Mouse (Mus musculus) B cell, adult 2 months (primary cell): Measurements from ENCODE around the gene Ccdc97.

Experiments
- DNase-seq, 2 experiments: peaks; one replicate each; pipeline ENCODE4 v3.0.0; 2022

The Ccdc97 gene

DNA sequence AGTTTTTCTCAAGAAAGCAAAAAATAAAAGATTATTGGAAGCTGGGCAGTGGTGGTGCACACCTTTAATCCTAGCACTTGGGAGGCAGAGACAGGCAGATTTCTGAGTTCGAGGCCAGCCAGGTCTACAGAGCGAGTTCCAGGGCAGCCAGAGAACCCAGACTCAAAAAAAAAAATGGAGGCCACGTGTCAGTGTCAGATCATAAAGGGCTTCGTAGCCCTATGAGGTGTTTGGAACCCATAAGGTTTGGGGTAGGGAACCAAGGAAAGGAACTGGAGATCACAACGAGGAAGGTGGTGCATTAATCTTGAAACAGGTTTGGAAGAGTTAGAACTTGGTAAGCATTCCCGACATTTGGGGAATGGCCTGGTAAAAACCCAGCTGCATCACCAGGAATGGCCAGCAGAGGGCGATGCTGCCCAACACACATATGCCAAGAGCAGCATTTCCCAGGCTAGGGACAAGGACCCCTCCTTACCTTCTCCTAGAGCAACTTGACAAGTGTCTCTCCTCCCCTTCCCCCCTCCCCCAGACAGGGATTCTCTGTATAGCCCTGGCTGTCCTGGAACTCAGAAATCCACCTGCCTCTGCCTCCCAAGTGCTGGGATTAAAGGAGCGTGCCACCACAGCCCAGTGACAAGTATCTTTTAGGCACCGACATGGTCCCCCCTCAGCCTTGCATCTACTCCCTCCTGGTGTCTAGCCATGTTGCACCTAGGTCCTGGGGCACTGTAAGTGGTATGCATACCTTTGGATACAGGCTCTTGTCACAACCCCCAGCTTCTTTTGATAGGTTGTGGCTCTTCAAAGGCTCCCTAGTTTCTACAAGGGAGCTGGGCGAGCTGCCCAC lies 1.1 kb upstream of the Ccdc97 start:
- peak; percentile 71 to 73 for DNase-seq

DNA sequence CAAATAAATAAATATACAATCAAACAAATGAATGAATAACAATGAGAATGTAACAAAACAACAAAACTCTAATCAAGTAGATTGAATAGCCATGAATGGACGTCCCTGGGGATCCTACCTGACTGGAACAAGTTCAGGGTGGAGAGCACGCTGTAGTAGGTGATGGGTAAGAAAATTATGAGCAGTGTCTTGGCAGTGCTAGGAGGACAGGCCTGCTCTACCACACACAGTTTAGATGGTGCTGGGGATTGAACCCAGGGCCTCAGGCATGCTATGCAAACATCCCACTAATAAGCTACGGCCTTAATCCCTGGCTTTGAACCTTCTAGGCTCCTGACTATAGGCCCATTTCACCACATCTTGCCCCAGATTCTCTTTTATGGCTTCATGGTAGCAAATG lies 1.4 kb downstream of the Ccdc97 start:
- no peak for DNase-seq

DNA sequence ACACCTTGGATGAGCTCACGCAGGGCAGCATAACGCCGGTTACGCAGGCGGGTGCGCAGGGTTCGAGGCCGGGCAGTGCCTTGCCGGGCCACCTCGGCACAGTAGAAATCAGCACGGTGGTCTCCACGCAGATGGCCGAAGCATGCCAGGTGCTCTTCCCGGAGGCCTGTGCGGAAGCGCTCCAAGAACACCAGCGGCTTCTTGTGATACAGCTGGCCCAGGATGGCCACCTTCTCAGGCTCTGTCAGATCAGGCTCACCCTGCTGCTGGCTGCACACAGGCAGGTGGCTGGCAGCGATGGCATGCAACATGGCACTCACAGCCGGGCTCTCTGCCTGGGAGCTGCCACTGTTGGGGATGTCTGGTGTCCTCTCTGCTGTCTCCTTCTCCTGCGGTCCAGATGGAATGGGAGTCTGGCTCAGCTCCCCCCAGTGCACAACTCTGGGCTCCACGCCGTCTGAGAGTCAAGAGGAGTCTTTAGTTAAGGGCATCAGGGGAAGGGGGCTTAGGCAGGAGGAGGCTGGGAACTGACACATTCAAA lies 3.1 kb downstream of the Ccdc97 start:
- no peak for DNase-seq

DNA sequence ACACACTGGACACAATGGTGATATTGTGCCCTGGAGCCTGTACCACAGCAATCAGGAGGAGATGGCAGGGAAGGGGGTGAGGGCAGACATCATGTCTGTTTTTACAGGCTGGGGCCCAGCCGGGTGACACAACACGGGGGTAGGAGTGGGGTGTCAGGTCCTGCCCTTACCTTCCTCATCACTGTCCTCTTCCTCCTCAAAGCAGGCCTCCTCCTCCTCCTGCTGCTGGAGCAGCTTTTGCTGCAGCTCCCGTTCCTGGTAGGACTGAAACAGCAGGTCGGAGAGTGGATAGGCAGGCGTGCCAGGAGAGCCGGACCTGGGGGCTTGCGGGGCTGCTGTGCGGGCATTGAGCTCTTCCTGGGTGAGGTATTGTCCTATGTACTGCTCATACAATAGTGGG lies 4.3 kb downstream of the Ccdc97 start:
- DNase-seq: no peak

DNA sequence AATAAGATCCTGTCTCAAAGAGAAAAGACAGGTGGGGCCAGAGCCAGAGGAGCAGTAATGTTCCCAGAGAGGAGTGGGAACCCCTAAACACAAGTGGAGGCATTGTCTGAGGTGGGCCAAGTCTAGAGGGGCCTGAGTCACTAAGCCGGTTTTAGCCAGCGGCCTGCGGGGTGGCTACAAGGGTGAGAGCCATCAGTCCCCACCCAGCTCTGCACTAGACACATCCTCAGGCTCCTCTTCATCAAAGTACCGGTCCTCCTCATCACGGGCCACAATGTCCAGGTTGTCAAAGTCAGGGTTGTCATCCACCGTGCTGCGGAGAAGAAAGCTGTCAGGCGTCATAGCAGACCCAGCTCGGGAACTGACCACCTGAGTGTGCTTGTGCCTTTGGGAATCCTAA lies 6.1 kb downstream of the Ccdc97 start:
- no peak for DNase-seq

DNA sequence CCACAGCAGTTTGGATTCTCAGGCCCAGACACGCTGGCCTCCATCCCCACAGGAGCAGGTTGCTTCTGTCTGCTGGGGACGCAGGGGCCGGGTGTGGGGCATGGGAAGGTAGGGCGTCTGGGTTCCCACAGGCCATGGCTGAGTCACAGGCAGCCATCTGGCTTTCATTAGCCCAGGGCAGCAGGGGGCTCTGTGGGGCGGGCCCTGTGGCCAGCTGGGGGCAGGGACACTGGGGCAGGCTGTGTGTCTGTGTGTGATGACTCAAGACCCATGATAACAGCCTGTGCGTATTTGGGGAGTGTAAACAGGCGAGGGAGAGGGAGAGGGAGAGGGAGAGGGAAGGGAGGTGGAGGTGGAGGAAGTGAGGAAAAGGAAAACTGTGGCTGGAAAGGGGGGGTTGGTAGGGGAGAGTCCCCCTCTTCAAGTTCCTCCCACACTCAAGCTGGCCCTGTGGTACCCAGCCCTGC lies 7.1 kb downstream of the Ccdc97 start:
- peak in 1 of 2 experiments; percentile 18 for DNase-seq

DNA sequence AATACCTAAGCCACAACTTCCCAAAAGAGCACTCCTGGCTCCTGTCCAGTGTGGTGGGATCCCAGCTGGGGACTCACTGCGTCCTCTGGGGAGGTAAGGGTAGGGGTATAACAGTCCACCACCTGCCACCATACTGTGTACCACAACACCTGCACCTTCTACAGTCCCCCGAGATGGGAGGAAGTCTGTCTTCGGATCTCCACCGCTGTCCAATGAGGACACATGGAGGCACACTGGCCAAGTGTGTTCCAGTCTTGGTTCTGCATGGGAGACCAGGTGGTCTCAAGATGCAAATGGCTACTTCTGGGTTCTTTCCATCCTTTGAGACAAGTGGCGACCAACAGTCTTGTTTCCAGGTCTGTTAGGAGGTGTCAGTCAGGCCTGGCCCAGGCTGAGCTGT lies 7.7 kb downstream of the Ccdc97 start:
- peak in 1 of 2 experiments; percentile 28 for DNase-seq

DNA sequence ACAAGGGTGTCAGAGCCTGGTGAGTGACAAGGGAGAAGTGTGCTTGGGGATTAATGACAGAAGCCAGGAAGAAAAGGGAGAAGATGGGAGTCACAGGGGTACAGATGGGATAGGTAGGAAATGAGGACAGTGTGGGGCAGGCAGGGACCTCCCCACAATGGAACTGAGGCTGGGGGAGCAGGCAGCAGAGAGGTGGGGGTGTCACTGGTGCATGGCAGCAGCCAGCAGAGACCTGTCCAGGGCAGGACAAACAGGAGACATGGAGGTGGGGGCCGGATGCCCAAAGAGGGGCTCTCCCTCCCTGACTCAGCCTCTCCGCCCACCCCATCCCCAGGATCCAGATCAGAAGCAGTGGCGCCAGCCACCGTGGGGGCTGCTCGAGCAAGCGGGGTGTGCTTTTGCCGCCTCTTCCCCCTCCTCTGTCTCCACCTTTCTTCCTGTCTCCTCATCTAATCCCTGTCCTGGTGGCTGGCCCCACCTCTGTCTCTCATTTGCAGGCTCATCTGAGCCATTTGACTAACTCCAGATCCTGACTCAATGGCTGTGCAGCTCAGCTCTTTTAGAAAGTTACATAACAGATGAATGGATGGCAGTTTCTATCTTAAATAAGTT lies 8.3 kb downstream of the Ccdc97 start:
- peak; percentile 44 to 50 for DNase-seq

DNA sequence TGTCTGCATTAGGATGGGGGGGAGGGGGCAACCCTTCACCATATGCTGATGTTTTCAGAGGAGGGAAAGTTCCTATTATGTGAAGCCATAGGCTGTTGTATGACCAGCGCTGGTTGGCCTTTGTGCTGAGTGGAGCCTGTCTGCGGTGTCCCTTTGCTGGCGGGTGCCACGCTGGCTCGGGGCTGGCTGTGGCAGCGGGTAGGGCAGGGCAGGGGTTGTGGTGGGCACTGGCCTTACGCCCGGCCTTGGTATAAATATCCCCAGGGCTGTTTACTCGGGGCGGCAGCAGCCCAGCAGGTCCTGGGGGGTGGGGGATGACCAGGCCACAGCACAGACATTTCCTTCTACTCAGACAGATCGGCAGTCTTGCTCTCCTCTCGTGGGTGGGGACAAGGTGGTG lies 8.9 kb downstream of the Ccdc97 start:
- DNase-seq: no peak

DNA sequence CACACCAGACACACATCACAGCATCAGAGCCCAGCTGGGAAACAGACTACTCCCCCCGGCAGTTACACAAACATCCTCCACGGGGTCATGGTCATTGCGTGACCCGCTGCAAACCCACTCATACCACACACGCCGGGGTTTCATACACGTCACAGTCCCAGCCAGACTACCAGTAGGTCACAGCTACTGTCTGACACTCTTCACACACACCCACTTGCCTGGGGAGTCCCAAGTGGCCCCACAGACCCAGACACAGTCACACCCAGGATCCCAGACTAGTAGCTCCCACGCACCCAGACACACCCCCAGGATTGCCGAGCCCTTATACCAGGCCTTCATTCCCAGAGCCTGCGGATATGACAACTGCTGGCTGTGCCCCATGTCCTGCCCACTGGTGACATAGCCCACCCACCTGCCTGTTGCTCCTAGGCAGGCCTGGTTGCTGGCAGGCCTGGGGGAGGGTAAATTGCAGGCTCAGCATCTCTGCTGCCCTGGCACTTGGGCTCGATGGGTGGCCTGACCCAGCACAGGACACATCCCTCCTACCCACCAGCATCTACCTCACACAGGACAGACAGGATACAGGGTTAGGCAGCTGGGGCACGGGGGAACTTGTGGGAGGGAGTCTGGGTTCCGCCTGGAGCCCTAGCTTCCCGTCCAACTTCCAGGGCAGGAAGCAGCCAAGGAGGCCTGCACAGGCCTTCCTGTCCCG lies 11.2 kb downstream of the Ccdc97 start:
- DNase-seq: peak; percentile 59 to 68

DNA sequence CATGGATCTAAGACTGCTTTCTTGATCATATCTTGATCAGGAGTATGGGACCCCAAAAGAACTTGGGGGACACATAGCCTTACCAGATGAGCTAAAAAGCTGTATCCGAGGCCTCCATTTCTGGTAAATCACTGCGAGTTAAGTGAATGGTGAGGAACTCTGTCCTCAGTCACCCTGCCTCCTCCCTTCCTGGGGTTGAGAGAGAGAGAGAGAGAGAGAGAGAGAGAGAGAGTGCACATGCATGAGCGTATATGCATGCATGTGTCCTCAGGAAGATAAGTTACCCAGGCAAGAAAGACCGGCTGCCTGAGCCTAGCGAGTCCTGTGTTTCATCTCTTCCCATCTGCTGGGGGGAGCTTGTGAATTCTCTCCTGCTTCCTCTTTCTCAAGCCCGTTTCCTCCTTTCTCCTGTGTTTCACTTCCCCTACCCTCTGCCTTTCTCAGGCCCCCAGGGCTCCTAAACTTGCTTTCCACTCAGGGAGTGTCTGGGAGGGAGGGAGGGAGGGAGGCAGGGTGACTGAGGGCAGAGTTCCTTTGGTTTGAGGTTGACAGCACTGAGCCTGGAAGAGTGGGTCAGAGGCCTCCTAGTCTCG lies 12.2 kb downstream of the Ccdc97 start:
- DNase-seq: peak; percentile 38 to 45

DNA sequence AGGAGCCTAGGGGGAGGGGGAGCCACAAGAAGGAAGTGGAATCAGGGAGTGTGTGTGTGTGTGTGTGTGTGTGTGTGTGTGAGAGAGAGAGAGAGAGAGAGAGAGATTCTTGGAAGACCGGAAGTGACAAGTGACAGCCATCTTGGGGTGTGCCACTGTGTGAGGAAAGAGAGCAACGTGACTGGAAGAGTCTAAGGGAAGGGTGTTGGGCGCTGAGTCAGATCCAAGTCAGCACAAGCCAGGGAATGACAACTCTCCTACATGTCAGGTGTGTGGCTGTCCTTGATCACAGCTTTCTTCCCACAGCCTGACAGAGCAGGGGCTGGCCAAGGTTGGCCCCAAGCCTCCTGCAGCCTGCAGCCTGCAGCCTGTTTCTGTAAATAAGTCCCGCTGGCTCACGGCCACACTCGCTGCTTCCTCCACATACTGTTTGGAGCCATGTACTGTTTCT lies 13.1 kb downstream of the Ccdc97 start:
- peak; percentile 19 to 26 for DNase-seq

DNA sequence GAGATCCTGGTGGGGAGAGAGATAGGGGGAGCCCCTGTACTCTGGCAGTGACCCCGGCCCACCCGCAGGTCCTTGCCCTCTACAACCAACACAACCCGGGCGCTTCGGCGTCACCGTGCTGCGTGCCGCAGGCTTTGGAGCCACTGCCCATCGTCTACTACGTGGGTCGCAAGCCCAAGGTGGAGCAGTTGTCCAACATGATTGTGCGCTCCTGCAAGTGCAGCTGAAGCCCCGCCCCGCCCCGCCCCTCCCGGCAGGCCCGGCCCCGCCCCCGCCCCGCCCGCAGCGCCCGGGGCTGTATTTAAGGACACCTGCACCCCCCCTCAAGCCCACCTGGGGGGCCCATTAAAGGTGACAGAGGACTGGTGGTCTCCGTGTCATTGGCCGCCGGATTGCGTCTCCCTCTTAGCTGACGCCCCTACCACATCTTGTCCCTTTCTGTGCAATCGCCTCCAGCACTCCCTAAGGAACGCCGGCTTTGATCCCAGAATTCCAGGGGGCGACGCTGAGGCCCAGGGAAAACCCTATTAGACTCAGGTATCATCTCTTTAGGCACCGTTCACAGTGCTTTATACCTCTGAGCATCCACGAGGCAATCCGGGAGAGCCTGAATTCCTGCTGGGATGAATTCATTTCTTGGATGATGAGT lies 14.0 kb downstream of the Ccdc97 start:
- DNase-seq: no peak

DNA sequence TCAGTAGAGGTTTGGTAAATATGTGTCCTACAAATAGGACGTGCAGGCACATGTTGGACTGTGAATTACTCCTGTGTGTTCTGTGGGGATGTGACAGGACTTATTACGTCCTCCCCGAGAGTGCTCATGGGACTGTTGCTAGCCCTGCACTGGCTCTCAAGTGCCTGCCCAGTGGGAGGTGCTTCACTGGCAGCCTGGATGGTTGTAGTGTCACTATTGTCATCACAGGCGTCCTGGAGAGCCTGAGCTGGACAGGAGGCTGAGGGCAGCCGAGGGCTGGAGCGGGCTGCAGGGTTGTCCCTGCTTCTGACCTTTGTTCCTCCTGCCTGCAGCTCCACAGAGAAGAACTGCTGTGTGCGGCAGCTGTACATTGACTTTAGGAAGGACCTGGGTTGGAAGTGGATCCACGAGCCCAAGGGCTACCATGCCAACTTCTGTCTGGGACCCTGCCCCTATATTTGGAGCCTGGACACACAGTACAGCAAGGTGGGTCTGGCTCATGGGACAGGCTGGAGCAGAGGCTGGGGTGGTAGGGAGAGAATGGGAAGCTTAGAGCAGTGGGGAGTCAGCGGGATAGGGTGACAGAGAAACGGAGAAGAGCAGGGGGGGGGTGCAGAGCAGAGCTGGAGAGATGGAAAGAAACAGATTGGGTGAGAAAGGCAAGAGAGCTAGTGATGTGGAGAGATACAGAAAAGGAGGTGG lies 14.9 kb downstream of the Ccdc97 start:
- DNase-seq: no peak

DNA sequence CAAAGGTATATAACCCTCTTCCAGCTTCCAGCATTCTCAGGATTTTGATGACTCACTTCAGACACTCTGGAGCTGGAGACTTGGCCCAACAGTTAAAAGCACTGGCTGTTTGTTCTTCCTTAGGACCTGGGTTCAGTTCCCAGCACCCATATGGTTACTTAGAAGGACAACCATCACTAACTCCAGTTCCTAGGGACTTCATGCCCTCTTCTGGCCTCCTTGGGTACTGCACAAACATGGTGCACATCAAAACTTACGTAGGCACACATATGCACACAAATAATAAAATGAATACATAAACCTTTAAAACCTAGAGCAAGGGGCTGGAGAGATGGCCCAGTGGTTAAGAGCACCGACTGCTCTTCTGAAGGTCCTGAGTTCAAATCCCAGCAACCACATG lies 16.5 kb downstream of the Ccdc97 start:
- peak; percentile 60 to 62 for DNase-seq

DNA sequence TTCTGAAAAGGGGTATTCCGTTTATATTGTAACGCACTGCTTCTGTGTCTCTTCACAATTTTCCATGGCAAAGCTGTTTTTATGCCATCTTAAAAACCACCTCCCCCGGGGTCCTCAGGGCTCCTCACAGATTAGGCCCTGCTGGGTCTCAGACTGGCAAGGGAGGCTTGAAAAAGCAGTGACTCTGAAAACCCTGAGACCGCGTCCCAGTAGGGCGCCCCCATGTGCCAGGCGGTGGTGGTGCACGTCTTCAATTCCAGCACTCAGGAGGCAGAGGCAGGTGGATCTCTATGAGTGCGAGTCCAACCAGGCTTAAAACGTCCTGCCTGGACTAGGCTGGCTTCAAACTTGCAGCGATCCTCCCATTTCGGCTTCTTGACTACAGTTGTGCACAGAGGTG lies 18.2 kb downstream of the Ccdc97 start:
- peak; percentile 74 to 77 for DNase-seq

DNA sequence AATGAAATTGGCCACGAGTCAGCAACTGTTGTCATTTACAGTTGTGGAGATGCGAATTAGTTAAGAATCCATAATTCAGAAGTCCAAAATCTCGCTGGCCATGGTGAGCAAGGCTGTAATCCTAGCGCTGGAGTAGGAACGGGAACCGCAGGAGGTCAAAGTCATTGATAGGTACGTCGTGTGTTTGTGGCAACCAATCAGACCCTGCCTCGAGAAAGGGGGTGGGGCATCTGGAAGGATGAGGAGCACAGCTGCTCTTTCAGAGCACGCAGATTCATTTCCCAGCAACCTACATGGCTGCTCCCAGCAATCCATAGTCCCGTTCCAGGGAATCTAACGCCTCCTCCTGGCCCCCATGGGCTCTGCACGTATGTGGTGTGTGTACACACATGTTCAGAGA lies 19.0 kb downstream of the Ccdc97 start:
- no peak for DNase-seq

DNA sequence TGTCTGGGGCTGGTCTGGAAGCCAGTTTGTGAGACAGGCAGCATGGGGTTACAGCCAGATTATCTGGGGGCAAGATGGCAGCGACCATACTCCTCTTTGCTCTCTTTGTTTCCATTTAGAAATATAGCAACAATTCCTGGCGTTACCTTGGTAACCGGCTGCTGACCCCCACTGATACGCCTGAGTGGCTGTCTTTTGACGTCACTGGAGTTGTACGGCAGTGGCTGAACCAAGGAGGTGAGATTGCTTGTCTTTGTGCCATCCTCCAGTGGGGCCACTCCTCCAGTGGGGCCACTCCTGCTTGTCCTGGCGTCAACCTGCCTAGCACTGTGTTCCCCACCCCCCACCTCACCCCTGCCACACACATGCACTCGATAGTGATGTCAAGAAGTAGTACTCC lies 24.8 kb downstream of the Ccdc97 start:
- no peak for DNase-seq

DNA sequence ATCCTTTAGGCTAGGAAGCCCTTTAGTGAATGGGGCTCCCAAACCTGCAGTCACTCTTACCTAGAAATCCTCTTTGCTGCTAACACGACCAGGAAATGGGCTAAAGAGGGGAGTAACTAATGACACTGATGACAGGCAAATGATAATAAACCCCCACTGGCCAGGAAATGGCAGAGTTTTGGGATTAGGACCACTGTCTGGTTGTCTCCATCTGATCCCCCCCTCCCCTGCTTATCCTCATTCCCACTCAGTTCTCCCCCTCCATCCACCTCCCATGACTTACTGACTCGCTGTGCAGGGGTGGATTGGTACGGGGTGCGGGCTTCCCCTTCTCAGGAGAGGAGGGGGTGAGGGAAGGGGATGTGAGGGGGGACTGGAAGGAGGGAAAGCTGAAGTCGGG lies 28.8 kb downstream of the Ccdc97 start:
- no peak for DNase-seq

DNA sequence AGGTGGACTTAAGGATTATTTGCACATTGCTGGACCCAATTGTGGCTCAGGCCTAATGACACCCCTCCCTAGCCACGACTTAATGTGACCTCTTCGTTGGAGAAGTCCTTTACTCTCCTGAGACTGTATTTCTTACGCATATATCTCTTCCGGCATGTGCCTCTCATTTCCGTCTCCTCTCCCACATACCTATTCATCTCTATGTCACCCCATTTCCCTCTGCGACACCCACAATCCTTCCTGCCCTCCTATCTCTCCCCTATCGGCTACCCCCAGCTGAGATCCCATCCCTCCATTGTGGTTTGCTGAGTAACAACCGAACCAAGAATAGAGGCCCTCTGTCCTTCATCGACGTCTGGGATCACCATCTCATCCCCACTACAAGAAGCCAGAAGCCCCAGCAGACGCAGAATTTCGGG lies 29.3 kb downstream of the Ccdc97 start:
- no peak for DNase-seq

DNA sequence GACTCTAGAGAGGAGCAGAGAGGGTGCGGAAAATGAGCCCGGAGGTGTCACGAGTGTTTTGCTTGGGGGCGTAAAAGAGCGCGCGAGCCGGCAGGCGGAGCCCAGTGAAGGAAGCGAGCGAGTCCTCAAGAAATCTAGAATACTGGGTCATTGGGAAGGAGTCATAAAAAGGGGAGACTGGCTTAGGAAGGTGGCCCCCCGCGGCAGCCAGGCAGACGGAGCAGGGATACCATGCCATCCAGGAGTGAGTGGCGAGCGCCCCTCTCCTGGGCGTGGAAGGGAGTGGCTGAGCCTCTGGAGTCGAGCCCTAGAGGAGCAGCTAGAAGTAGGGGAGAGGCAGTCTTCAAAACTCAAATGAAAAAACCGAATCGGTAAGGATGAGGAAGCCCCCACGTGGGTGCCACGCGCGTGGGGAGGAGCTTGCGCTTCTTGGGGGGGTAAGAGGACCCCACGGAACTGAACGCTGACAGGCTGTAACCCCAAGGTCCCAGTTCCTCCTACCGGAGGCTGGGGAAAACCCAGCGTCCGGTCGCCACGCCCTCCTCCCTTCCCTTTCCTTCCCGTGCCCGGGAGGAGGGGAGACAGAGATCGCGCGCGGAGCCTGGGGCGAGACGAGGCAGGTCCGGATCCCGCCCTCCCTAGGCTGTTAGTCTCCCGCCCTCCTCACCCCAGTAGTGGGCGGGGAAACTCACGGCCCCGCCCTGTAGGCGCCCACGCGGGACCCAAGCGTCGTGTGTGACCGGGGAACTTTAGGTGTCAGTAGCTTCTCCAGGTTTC lies 29.9 kb downstream of the Ccdc97 start:
- DNase-seq: peak; percentile 89 to 91
